Comparison of ENCODE assay signal across 8 mouse cellular contexts in genomic region chr7:41599034-41599813, GRCm38 (mm10). TPM values are rescaled to one million over a fixed set of nuclear protein-coding genes. Genes with fewer than 3 reads are reported as not detected.
A peak's percentile ranks its signal among the peaks of the same experiment; 100 is the strongest.
DNase-seq lines count a peak whose midpoint lies in the region; ATAC-seq and TF ChIP-seq lines count a peak whose summit lies in the region.

2610021A01Rik (plus strand) TSS chr7:41599230.

- peak; percentile 96 for DNase-seq in 3T3-L1 (ENCODE audit: low read depth, low spot score)
- DNase-seq in adrenal gland, postnatal 4 days (ENCODE audit: low spot score in 2 of 2), result peak; percentile 52 to 83
- peak; percentile 97 for DNase-seq in embryonic facial prominence, embryonic 14.5 days (ENCODE audit: low spot score)
- DNase-seq in heart, adult 2 months, result peak; percentile 86 to 92
- DNase-seq in kidney, adult 8-10 months, result peak; percentile 94 to 96
- DNase-seq in spleen, postnatal 10 days (ENCODE audit: low spot score in 2 of 2), result peak; percentile 59 to 88

- H3K79me2 ChIP-seq in heart, adult 2 months (replicated peaks; ENCODE audit: control insufficient read depth, insufficient read depth, low read length), result no peaks in the 10 kb centered on the region

- ATAC-seq in embryonic facial prominence, embryonic 14.5 days (ENCODE audit: low read depth), result peak; percentile 99
- ATAC-seq in limb, embryonic 13.5 days (ENCODE audit: low FRiP score, low read depth), result peak; percentile 99
- peak; percentile 99 for ATAC-seq in midbrain, embryonic 16.5 days

- H3K36me3 ChIP-seq in embryonic facial prominence, embryonic 14.5 days (ENCODE audit: control insufficient read depth, insufficient read depth, low read length), result peaks cover 7% of the 10 kb centered on the region; the same call in 1 of the 2 replicates
- H3K36me3 ChIP-seq in heart, adult 2 months (ENCODE audit: control insufficient read depth, insufficient read depth, low read length), result no peaks in the 10 kb centered on the region
- peaks cover 7% of the 10 kb centered on the region; the same call in 1 of the 2 replicates for H3K36me3 ChIP-seq in limb, embryonic 13.5 days
- H3K36me3 ChIP-seq in midbrain, embryonic 16.5 days (ENCODE audit: control insufficient read depth, insufficient read depth, low read length), result no peaks in the 10 kb centered on the region

- H3K9me3 ChIP-seq in embryonic facial prominence, embryonic 14.5 days (ENCODE audit: control insufficient read depth, low read length), result no peaks in the 10 kb centered on the region
- peaks cover 4% of the 10 kb centered on the region; the same call in 1 of the 2 replicates for H3K9me3 ChIP-seq in limb, embryonic 13.5 days
- H3K9me3 ChIP-seq in midbrain, embryonic 16.5 days (replicated peaks; ENCODE audit: control insufficient read depth, low read length, poor library complexity, severe bottlenecking), result no peaks in the 10 kb centered on the region

- H3K27ac ChIP-seq in embryonic facial prominence, embryonic 14.5 days (replicated peaks; ENCODE audit: low read depth, low read length), result peak within 1 kb of the TSS; percentile 76
- peak within 1 kb of the TSS; percentile 66 for H3K27ac ChIP-seq in heart, adult 2 months
- peak within 1 kb of the TSS; percentile 70; the same call in 1 of the 2 replicates for H3K27ac ChIP-seq in limb, embryonic 13.5 days
- H3K27ac ChIP-seq in midbrain, embryonic 16.5 days (ENCODE audit: low read length), result peak within 1 kb of the TSS; percentile 73

- intact Hi-C loops in heart, adult 2 months (cut with DNase I), result loop anchor here (2.0 to 5.0 kb wide), 3 partner anchors 33 to 204 kb away; partner anchors contain the start of gene Zfp788

- peak; percentile 57; the same call in 1 of the 2 replicates for TF ChIP-seq POLR2A in heart, adult 2 months (IDR thresholded peaks at IDR 0.05; ENCODE audit: insufficient read depth, low read depth, low read length)

- TF ChIP-seq CTCF in heart, adult 2 months (IDR thresholded peaks at IDR 0.05), result 0 out of 2 replicates have a peak, but pooled peaks have one; percentile 11

- TF ChIP-seq EP300 in heart, adult 2 months (IDR thresholded peaks at IDR 0.05; ENCODE audit: insufficient read depth, low read depth, low read length), result 0 out of 2 replicates have a peak, but pooled peaks have one; percentile 36

- under 1% methylated on average over 41 of the region's 41 CpGs for WGBS in embryonic facial prominence, embryonic 14.5 days
- under 1% methylated on average over 41 of the region's 41 CpGs for WGBS in heart, adult 2 months
- under 1% methylated on average over 41 of the region's 41 CpGs for WGBS in limb, embryonic 13.5 days
- WGBS in midbrain, embryonic 16.5 days, result under 1% methylated on average over 41 of the region's 41 CpGs

- H3K4me2 ChIP-seq in embryonic facial prominence, embryonic 14.5 days (ENCODE audit: low read depth, low read length), result peak within 1 kb of the TSS; percentile 78
- H3K4me2 ChIP-seq in limb, embryonic 13.5 days (replicated peaks), result peak within 1 kb of the TSS; percentile 76
- H3K4me2 ChIP-seq in midbrain, embryonic 16.5 days (ENCODE audit: low read length), result peak within 1 kb of the TSS; percentile 83

- peak within 1 kb of the TSS; percentile 79 for H3K9ac ChIP-seq in embryonic facial prominence, embryonic 14.5 days (ENCODE audit: low read depth, low read length)
- peak within 1 kb of the TSS; percentile 84 for H3K9ac ChIP-seq in heart, adult 2 months (ENCODE audit: low read depth, low read length)
- H3K9ac ChIP-seq in limb, embryonic 13.5 days, result peak within 1 kb of the TSS; percentile 79
- peak within 1 kb of the TSS; percentile 75 for H3K9ac ChIP-seq in midbrain, embryonic 16.5 days (ENCODE audit: low read depth, low read length)

- no peaks in the 10 kb centered on the region for H3K4me1 ChIP-seq in embryonic facial prominence, embryonic 14.5 days (ENCODE audit: control insufficient read depth, insufficient read depth, low read length)
- H3K4me1 ChIP-seq in heart, adult 2 months (ENCODE audit: control insufficient read depth, insufficient read depth, low read length), result no peaks in the 10 kb centered on the region; the same call in 1 of the 2 replicates
- H3K4me1 ChIP-seq in limb, embryonic 13.5 days, result peaks cover 10% of the 10 kb centered on the region; the same call in 1 of the 2 replicates
- H3K4me1 ChIP-seq in midbrain, embryonic 16.5 days (ENCODE audit: control insufficient read depth, insufficient read depth, low read length), result peaks cover 16% of the 10 kb centered on the region

- peak within 1 kb of the TSS; percentile 63 for H3K4me3 ChIP-seq in embryonic facial prominence, embryonic 14.5 days (ENCODE audit: low read depth, low read length)
- H3K4me3 ChIP-seq in heart, adult 2 months, result peak within 1 kb of the TSS; percentile 72
- peak within 1 kb of the TSS; percentile 67 for H3K4me3 ChIP-seq in limb, embryonic 13.5 days
- peak within 1 kb of the TSS; percentile 68 for H3K4me3 ChIP-seq in midbrain, embryonic 16.5 days (ENCODE audit: low read depth, low read length)

- H3K27me3 ChIP-seq in embryonic facial prominence, embryonic 14.5 days (replicated peaks; ENCODE audit: control insufficient read depth, insufficient read depth, low read length), result no peaks in the 10 kb centered on the region
- H3K27me3 ChIP-seq in heart, adult 2 months (ENCODE audit: control insufficient read depth, insufficient read depth, low read length), result no peaks in the 10 kb centered on the region
- no peaks in the 10 kb centered on the region for H3K27me3 ChIP-seq in limb, embryonic 13.5 days
- no peaks in the 10 kb centered on the region for H3K27me3 ChIP-seq in midbrain, embryonic 16.5 days (ENCODE audit: control insufficient read depth, insufficient read depth, low read depth, low read length)

RNA-seq across cellular contexts. Expression of gene 2610021A01Rik, which starts in this region (rescaled TPM):
- total RNA-seq in adrenal gland, postnatal 4 days (2021), result 10 to 100 TPM; 27.4 to 30.1 TPM
- 12.6 and 12.8 TPM in 2 replicates for polyA plus RNA-seq in embryonic facial prominence, embryonic 14.5 days (2014; fragmentation: Nextera tagmentation; extraction: Ambion mirVana)
- 1 to 10 TPM; 8.5 to 9.2 TPM for total RNA-seq in heart, adult 2 months (2021)
- polyA plus RNA-seq in heart, adult 2 months (2012; rRNA removed), result 3.4 and 4.4 TPM in 2 replicates
- polyA plus RNA-seq in limb, embryonic 13.5 days (2015; fragmentation: Nextera tagmentation; extraction: Ambion mirVana), result 12.5 and 12.8 TPM in 2 replicates
- polyA plus RNA-seq in midbrain, embryonic 16.5 days (2015; fragmentation: Nextera tagmentation; extraction: Ambion mirVana), result 15.6 and 16.5 TPM in 2 replicates

Comparison
In these comparisons a context has a peak if more than half of its experiments do, and no peak if none do; other contexts are left out.
1. Peak in every context shown above with its lines: DNase-seq, ATAC-seq, H3K4me3 ChIP-seq and H3K27ac ChIP-seq.